Mouse (Mus musculus) embryonic fibroblast, embryonic 13.5 days (primary cell): ENCODE results near the gene H3f3a.

ENCODE experiments used
- CTCF ChIP-seq: IDR thresholded peaks from 2 replicates; pipeline ENCODE4 v1.5.1; 2011; ENCODE audit warnings: mild to moderate bottlenecking, control low read depth, low read length, moderate library complexity, borderline replicate concordance; ENCODE audit not compliant: insufficient read depth
- POLR2A ChIP-seq: IDR thresholded peaks from 2 replicates; pipeline ENCODE4 v1.6.1; 2011; ENCODE audit warnings: low read depth, mild to moderate bottlenecking, control low read depth, low read length, moderate library complexity

DNA sequence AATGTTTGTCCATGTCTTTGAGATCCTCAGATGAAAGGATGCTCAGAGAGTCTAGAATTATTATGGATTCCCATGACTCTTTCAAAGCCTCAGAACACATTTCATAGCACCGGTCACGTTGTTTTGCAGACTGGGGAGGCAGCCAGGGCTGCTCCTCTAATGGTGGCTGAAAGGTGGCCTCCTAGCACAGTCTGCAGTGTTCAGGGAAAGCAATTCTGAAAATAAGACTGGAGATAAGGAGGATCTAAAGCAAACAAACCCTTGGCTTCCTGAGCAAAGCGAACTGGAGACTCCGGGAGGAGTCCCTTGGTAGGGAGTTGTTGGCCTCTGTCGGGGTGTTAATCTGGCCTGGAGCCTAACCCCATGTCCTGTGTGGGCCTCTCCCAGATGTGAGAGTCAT lies 23.4 kb upstream of the H3f3a start:
- no peak for TF ChIP-seq CTCF
- TF ChIP-seq POLR2A = no peak
